Mouse (Mus musculus): ENCODE measurements at regions not wholly inside any gene's neighbourhood (a gene's known extent, or its start where the extent isn't known, plus 50 kb on each side); places are given as distances from the start of the nearest gene placed in this dataset.

DNA sequence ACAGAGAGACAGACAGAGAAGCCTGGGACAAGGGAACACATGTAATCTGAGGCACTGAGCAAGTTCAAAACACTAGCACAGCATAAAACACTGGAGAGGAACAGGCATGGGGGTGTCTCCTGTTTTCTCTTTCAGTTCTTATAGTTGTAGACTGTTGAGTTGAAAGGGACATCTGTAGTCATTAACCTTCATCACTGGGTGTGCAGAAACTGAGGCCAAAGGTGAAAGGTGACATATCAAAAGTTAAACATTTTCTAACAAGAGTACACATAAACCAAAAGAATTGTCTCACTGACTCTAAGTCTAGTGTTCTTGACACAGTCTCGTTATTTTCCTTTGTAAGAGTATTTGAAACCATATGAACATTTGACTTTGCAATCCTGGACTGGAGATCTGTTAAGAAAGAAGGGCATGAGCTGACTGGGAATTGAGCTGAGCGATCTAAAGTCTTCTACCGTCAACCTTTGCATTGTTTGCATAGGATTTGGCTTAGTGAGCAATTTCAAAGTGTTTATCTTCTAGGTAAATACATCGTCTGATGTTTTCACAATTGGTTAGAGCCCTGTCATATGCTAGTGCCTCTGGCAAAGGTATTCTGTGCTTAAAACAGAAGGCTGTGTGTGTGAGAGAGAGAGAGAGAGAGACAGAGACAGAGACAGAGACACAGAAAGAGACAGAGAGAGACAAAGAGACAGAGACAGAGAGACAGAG, 284.4 kb upstream of the Tnp1 start:
- TF ChIP-seq CTCF (conservative IDR thresholded peaks at IDR 0.05; ENCODE audit: insufficient read depth, insufficient read length, low read depth, low read length), result no peak
- no peak for TF ChIP-seq POLR2A (IDR thresholded peaks at IDR 0.05; ENCODE audit: low read depth, low read length)
